Mouse (Mus musculus): Measurements from ENCODE around the gene Ndrg3.

- no peak for TF ChIP-seq POLR2A (IDR thresholded peaks at IDR 0.05; ENCODE audit: insufficient read depth, low read depth, low read length)
- TF ChIP-seq CTCF (IDR thresholded peaks at IDR 0.05): no peak
- TF ChIP-seq EP300 (IDR thresholded peaks at IDR 0.05; ENCODE audit: insufficient read depth, low read depth, low read length): no peak
Measured at GRCm38 (mm10) chr2:156892240-156892639, 99.6 kb downstream of the Ndrg3 start.
